Mouse (Mus musculus): ENCODE data around the gene Clpsl2. TPM values are rescaled to one million over a fixed set of nuclear protein-coding genes. Genes with fewer than 3 reads are reported as not detected.
"Not testable (repeated sequence)": the region's sequence is repeated elsewhere in the genome, so short reads cannot be mapped to it uniquely, and the experiment has no call there.

Clpsl2 gene
- total and polyA plus RNA-seq, 2 experiments from 2014 or later = not detected

DNA sequence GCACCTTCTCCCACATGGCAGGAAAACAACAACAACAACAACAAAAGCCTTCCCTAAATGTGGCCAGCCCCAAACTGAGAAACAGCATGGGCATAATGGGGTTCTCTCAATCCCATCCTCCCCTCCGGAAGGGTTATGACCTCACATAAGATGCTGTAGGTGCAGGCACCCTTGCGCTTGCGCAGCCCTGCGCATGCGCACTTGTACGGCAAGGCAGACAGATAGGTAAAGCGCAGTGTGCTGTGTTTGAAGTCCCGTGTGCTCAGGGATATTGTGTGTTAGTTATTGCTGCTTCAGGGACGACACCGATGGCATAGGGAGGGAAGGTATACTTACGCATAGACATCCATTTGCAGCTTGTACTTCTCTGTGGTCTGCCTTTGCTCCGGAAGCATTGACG, 15.9 kb upstream of the Clpsl2 start:
- no peaks in the 10 kb centered on the region for H3K27me3 ChIP-seq (ENCODE audit: insufficient read depth, low read length)
- H3K4me3 ChIP-seq (ENCODE audit: low read depth, low read length) = no peak overlapping the region
- no peak overlapping the region for H3K27ac ChIP-seq (ENCODE audit: low read depth, low read length)
- no peaks in the 10 kb centered on the region for H3K9me3 ChIP-seq (ENCODE audit: low read length)
- no peak overlapping the region for H3K9ac ChIP-seq
- WGBS = 95% methylated on average over 13 of the region's 13 CpGs
- no peak overlapping the region for H3K4me2 ChIP-seq (ENCODE audit: low read depth)
- ATAC-seq (no peak), DNase-seq (no peak)
- H3K36me3 ChIP-seq (ENCODE audit: insufficient read depth) = no peaks in the 10 kb centered on the region
- no peaks in the 10 kb centered on the region for H3K4me1 ChIP-seq (ENCODE audit: insufficient read depth)
- TF ChIP-seq CTCF (IDR thresholded peaks at IDR 0.05; ENCODE audit: low read depth) = no peak

DNA sequence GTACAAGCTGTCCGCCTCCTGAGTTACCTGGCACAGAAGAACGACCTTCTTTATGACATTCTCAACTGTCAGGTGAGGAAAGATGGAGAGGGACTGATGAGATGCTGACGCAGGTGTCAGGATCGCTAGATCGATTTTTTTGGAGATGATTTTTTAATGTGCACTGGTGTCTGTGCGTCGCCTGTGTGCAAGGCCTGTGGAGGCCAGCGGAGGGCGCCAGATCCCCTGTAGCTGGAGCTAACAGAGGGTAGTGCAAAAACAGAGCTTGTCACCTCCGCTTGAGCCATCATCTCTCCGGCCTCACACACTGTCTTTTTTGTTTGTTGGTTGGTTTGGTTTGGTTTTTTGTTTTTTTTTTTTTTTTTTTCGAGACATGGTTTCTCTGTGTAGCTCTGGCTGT, 11.3 kb upstream of the Clpsl2 start:
- WGBS = 53% methylated on average over 12 of the region's 12 CpGs
- H3K4me1 ChIP-seq (ENCODE audit: insufficient read depth) = no peaks in the 10 kb centered on the region
- TF ChIP-seq CTCF (IDR thresholded peaks at IDR 0.05; ENCODE audit: low read depth) = no peak
- no peak overlapping the region for H3K4me2 ChIP-seq (ENCODE audit: low read depth)
- H3K9me3 ChIP-seq (ENCODE audit: low read length) = peaks cover 3% of the 10 kb centered on the region; the same call in 1 of the 2 replicates
- no peak overlapping the region for H3K9ac ChIP-seq
- no peak for ATAC-seq
- no peak overlapping the region for H3K4me3 ChIP-seq (ENCODE audit: low read depth, low read length)
- H3K27me3 ChIP-seq (ENCODE audit: insufficient read depth, low read length) = no peaks in the 10 kb centered on the region
- H3K36me3 ChIP-seq (ENCODE audit: insufficient read depth) = no peaks in the 10 kb centered on the region
- no peak overlapping the region for H3K27ac ChIP-seq (ENCODE audit: low read depth, low read length)
- DNase-seq = no peak

DNA sequence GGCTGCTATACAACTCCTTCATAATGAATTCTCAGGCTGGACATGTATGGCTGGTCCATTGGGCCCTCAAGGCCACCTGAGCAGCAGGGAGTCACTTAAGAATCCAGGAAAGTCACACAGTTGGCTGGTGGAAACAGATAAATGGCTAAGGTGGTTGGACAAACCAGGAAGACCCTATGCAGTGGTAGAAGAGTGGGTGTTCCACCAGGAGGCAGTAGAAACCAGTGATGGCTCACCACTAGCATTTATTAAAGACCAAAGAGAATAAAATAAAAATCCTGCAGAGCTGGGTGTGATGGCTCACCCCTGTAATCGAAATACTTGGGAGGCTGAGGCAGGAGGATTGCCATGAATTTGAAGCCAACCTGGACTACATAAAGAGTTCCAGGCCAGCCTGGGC, 2.3 kb upstream of the Clpsl2 start:
- Histone ChIP-seq H3K4me1 (ENCODE audit: insufficient read depth) (no peaks in the 10 kb centered on the region), H3K4me2 (ENCODE audit: low read depth) (no peak overlapping the region), H3K27ac (ENCODE audit: low read depth, low read length) (no peak overlapping the region), H3K9me3 (ENCODE audit: low read length) (no peaks in the 10 kb centered on the region), H3K4me3 (ENCODE audit: low read depth, low read length) (no peak overlapping the region), H3K9ac (no peak overlapping the region), H3K27me3 (ENCODE audit: insufficient read depth, low read length) (no peaks in the 10 kb centered on the region), H3K36me3 (ENCODE audit: insufficient read depth) (no peaks in the 10 kb centered on the region)
- DNase-seq (no peak), ATAC-seq (no peak)
- TF ChIP-seq CTCF (IDR thresholded peaks at IDR 0.05; ENCODE audit: low read depth) = no peak
- 80% methylated on average over 1 of the region's 1 CpGs for WGBS

DNA sequence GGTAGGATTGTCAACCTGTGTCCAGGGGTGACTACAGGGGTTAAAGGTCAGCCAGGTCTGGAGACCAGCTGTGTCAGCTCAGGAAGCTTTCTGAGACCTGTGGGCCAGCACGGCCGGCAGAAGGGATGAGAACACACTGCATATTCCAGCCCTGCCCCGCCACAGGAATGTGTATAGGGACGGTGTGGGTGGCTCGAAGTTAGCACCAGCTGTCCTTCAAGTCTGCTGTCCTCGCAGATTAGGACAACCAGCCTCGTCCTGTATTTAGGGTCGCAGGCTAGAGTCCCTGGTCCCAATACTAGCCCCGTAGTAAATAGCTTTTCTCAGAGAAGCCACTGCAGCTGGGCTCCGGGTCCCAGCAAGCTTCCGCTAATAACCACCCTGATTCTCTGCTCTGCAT, 661 bp upstream of the Clpsl2 start:
- Histone ChIP-seq H3K4me3 (ENCODE audit: low read depth, low read length) (no peak overlapping the region), H3K9me3 (ENCODE audit: low read length) (no peaks in the 10 kb centered on the region), H3K4me1 (ENCODE audit: insufficient read depth) (no peaks in the 10 kb centered on the region), H3K36me3 (ENCODE audit: insufficient read depth) (no peaks in the 10 kb centered on the region), H3K4me2 (ENCODE audit: low read depth) (no peak overlapping the region), H3K27ac (ENCODE audit: low read depth, low read length) (no peak overlapping the region), H3K27me3 (ENCODE audit: insufficient read depth, low read length) (no peaks in the 10 kb centered on the region), H3K9ac (no peak overlapping the region)
- ATAC-seq (no peak), DNase-seq (no peak)
- 78% methylated on average over 11 of the region's 11 CpGs for WGBS
- no peak for TF ChIP-seq CTCF (IDR thresholded peaks at IDR 0.05; ENCODE audit: low read depth)

DNA sequence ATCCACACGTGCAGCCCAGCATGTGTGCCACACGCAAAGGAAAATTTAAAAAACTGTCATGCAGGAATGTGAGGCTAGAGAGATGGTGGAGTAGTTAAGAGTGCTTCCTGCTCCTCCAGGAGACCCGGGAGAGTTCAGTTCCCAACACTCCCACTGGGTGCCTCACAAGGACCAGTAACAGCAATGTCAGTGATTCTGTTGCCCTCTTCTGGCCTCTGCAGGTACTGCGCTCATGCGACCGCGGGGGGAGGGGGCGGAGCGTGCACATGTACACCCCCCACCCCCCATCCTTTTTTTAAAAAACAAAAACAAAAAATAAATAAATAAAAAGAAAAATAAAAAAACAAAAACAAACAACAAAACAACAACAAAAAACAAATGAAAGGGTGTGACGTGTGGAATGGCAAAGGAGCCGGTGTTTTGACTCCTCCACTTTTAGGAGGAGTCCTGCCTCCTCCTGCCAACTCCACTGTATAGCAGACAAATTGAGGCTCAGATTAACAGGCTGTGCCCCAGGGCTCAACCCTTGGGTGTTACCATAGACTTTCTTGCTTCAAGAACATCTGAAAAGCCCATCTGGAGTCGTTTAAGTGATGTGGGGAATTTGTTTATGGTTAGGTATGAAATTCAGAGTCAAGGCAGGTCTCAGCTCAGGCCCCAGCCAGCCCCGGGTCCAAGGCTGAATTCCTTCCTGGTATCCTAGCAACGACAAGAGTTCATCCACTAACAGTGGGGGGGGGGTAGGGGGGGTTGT, 4.0 kb downstream of the Clpsl2 start:
- H3K4me1 ChIP-seq (ENCODE audit: insufficient read depth) = no peaks in the 10 kb centered on the region
- peak; percentile 81 for DNase-seq
- 5% methylated on average over 14 of the region's 14 CpGs for WGBS
- H3K4me2 ChIP-seq (ENCODE audit: low read depth) = no peak overlapping the region
- H3K9ac ChIP-seq = no peak overlapping the region
- no peaks in the 10 kb centered on the region for H3K27me3 ChIP-seq (ENCODE audit: insufficient read depth, low read length)
- H3K4me3 ChIP-seq (ENCODE audit: low read depth, low read length) = no peak overlapping the region
- TF ChIP-seq CTCF (IDR thresholded peaks at IDR 0.05; ENCODE audit: low read depth) = peak; percentile 93
- no peaks in the 10 kb centered on the region for H3K9me3 ChIP-seq (ENCODE audit: low read length)
- no peaks in the 10 kb centered on the region for H3K36me3 ChIP-seq (ENCODE audit: insufficient read depth)
- H3K27ac ChIP-seq (ENCODE audit: low read depth, low read length) = no peak overlapping the region
- peak; percentile 84 for ATAC-seq

DNA sequence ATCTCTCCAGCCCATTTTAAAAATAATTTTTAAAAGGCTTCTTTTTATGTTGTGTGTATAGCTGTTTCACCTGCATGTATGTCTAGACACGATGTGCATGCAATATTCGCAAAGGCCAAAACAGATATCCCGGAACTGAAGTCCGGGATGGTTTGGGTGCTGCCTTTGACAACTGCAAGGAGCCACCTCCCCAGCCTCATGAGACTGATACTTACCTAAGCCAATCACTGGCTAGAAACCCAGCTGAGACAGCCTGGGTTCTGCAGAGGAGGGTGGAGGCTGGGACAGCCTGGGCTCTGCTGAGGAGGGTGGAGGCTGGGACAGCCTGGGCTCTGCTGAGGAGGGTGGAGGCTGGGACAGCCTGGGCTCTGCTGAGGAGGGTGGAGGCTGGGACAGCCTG, 4.8 kb downstream of the Clpsl2 start:
- not testable (repeated sequence) for ATAC-seq

DNA sequence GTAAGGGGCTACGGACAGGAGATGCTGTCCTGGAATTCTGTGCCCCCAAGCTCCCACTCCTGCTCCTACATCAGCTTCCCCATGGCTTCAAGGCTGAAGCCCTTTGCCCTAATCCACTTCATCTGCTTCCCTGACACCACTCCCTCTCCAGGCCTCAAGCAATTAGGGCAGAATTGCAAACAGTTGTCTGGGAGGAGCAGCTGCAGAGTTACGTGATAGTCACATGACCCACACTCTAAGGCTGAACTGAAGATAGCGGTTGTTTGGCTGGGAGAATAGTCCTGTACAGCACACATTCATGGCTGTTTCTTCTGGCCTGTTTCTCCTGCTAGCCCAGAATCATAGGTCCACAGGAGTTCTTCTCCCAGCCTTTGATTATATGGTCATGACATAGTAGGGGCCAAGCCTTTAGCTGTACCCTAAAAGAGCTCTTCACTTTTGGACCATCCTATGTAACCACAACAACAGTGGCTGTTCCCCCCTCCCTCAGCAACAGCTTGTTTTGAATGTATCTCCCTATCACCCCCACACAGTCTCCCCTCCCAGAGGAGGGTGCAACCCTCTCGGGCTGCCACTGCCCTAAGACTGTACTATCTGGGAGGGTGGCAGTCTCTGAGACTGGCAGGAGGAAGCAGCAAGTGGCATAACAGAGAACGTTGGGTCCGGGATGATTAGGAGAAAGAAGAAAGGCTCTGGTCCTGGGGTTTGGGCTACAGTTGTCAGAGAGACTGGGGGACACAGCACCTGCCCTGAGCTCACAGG, 7.6 kb downstream of the Clpsl2 start:
- WGBS = 58% methylated on average over 6 of the region's 6 CpGs
- TF ChIP-seq CTCF (IDR thresholded peaks at IDR 0.05; ENCODE audit: low read depth) = no peak
- H3K9ac ChIP-seq = no peak overlapping the region
- no peaks in the 10 kb centered on the region for H3K4me1 ChIP-seq (ENCODE audit: insufficient read depth)
- ATAC-seq (peak; percentile 49), DNase-seq (peak; percentile 17)
- no peaks in the 10 kb centered on the region for H3K27me3 ChIP-seq (ENCODE audit: insufficient read depth, low read length)
- H3K9me3 ChIP-seq (ENCODE audit: low read length) = no peaks in the 10 kb centered on the region
- no peak overlapping the region for H3K4me2 ChIP-seq (ENCODE audit: low read depth)
- H3K4me3 ChIP-seq (ENCODE audit: low read depth, low read length) = no peak overlapping the region
- no peak overlapping the region for H3K27ac ChIP-seq (ENCODE audit: low read depth, low read length)
- no peaks in the 10 kb centered on the region for H3K36me3 ChIP-seq (ENCODE audit: insufficient read depth)

More for the DNA sequence above, 4.8 kb downstream of the Clpsl2 start:
- H3K4me1 ChIP-seq (ENCODE audit: insufficient read depth); H3K27ac ChIP-seq (ENCODE audit: low read depth, low read length); DNase-seq; H3K9ac ChIP-seq; H3K27me3 ChIP-seq (ENCODE audit: insufficient read depth, low read length); H3K36me3 ChIP-seq (ENCODE audit: insufficient read depth); H3K4me3 ChIP-seq (ENCODE audit: low read depth, low read length); H3K4me2 ChIP-seq (ENCODE audit: low read depth); H3K9me3 ChIP-seq (ENCODE audit: low read length): not testable (repeated sequence)
- 94% methylated on average over 4 of the region's 4 CpGs for WGBS
